Mouse (Mus musculus): ENCODE measurements around the gene Jpt2. TPM values are rescaled to one million over a fixed set of nuclear protein-coding genes. Genes with fewer than 3 reads are reported as not detected.
A peak's percentile ranks its signal among the peaks of the same experiment; 100 is the strongest.

The Jpt2 gene
- polyA plus RNA-seq (2014; fragmentation: Nextera tagmentation; extraction: Ambion mirVana) = 164 and 168 TPM in 2 replicates

GRCm38 (mm10) chr17:24960135-24960851, at the start of gene Jpt2:
Gene Jpt2 (minus strand): TSS chr17:24960689.
- Histone ChIP-seq H3K27me3 (replicated peaks; ENCODE audit: control insufficient read depth, insufficient read depth, low read length) (no peaks in the 10 kb centered on the region), H3K9me3 (ENCODE audit: control insufficient read depth, low read length) (no peaks in the 10 kb centered on the region)

DNA sequence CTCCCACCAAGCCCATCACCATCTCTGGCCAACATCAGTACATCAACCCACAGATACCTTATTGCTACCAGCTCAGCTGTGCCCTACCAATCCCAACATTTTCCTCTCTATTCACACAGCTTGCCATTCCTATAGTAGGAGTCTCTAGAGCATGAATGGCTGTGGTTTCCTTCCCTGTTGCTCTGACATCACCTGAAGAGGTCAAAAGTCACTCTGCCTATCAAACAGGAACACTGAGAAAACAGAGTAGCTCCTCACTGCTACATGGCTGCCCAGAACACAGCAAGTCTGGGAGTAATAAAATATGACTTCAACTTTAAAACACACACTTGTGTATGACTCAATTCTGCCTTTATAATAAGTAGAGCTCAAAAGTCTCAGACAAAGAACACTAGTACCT, 47.0 kb upstream of the Jpt2 start:
- no peak overlapping the region for H3K27ac ChIP-seq (ENCODE audit: low read depth, low read length)
- H3K4me1 ChIP-seq (replicated peaks; ENCODE audit: control insufficient read depth, insufficient read depth, low read length) = no peaks in the 10 kb centered on the region
- H3K27me3 ChIP-seq (replicated peaks; ENCODE audit: control insufficient read depth, insufficient read depth, low read length) = no peaks in the 10 kb centered on the region
- H3K36me3 ChIP-seq (ENCODE audit: control insufficient read depth, insufficient read depth, low read length) = peaks cover 33% of the 10 kb centered on the region; the same call in 1 of the 2 replicates
- H3K9me3 ChIP-seq (ENCODE audit: control insufficient read depth, low read length) = no peaks in the 10 kb centered on the region
- DNase-seq (ENCODE audit: low spot score) (no peak), ATAC-seq (replicated peaks; ENCODE audit: low FRiP score) (no peak)
- no peak overlapping the region for H3K9ac ChIP-seq (ENCODE audit: low read depth, low read length)
- H3K4me2 ChIP-seq = no peak overlapping the region
- no peak overlapping the region for H3K4me3 ChIP-seq (ENCODE audit: low read depth, low read length)

More at GRCm38 (mm10) chr17:24960135-24960851, at the start of gene Jpt2:
- WGBS = under 1% methylated on average over 57 of the region's 59 CpGs
- DNase-seq (ENCODE audit: low spot score) = peak; percentile 98
- Histone ChIP-seq H3K4me3 (ENCODE audit: low read depth, low read length) (peak within 1 kb of the TSS; percentile 94), H3K27ac (ENCODE audit: low read depth, low read length) (peak within 1 kb of the TSS; percentile 82), H3K4me1 (replicated peaks; ENCODE audit: control insufficient read depth, insufficient read depth, low read length) (peaks cover 9% of the 10 kb centered on the region), H3K36me3 (ENCODE audit: control insufficient read depth, insufficient read depth, low read length) (peaks cover 28% of the 10 kb centered on the region), H3K9ac (ENCODE audit: low read depth, low read length) (peak within 1 kb of the TSS; percentile 96), H3K4me2 (peak within 1 kb of the TSS; percentile 90)
- peak; percentile 100 for ATAC-seq (replicated peaks; ENCODE audit: low FRiP score)

GRCm38 (mm10) chr17:25005102-25005501, 44.6 kb upstream of the Jpt2 start:
- ATAC-seq (replicated peaks; ENCODE audit: low FRiP score) = no peak
- Histone ChIP-seq H3K4me3 (ENCODE audit: low read depth, low read length) (no peak overlapping the region), H3K4me2 (no peak overlapping the region), H3K4me1 (replicated peaks; ENCODE audit: control insufficient read depth, insufficient read depth, low read length) (no peaks in the 10 kb centered on the region), H3K27ac (ENCODE audit: low read depth, low read length) (no peak overlapping the region), H3K9me3 (ENCODE audit: control insufficient read depth, low read length) (no peaks in the 10 kb centered on the region), H3K27me3 (replicated peaks; ENCODE audit: control insufficient read depth, insufficient read depth, low read length) (no peaks in the 10 kb centered on the region), H3K36me3 (ENCODE audit: control insufficient read depth, insufficient read depth, low read length) (peaks cover 32% of the 10 kb centered on the region; the same call in 1 of the 2 replicates), H3K9ac (ENCODE audit: low read depth, low read length) (no peak overlapping the region)
- WGBS = 95% methylated on average over 3 of the region's 3 CpGs
- no peak for DNase-seq (ENCODE audit: low spot score)

DNA sequence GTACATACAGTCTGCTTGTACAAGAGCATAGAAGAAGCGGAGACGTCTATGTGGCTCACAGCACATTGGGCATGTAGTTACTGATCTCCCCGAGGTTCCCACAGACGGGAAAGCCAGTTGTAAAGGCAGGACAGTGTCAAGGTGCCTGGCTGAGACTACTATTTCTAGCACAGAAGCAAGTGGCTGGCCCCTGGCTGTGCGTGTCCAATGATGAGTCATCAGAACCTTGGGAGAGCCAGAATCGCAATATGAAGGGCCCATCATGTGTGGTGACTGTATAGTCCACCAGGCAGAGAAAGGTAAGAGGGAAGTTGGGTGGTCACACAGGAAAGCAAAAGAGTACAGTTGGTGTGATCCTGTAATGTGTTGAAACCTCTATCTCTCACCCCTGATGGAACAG, 34.2 kb upstream of the Jpt2 start:
- WGBS = 90% methylated on average over 6 of the region's 6 CpGs
- Histone ChIP-seq H3K27ac (ENCODE audit: low read depth, low read length) (no peak overlapping the region), H3K4me3 (ENCODE audit: low read depth, low read length) (no peak overlapping the region), H3K4me1 (replicated peaks; ENCODE audit: control insufficient read depth, insufficient read depth, low read length) (no peaks in the 10 kb centered on the region), H3K27me3 (replicated peaks; ENCODE audit: control insufficient read depth, insufficient read depth, low read length) (no peaks in the 10 kb centered on the region), H3K9me3 (ENCODE audit: control insufficient read depth, low read length) (no peaks in the 10 kb centered on the region), H3K4me2 (no peak overlapping the region), H3K36me3 (ENCODE audit: control insufficient read depth, insufficient read depth, low read length) (peaks cover 66% of the 10 kb centered on the region), H3K9ac (ENCODE audit: low read depth, low read length) (no peak overlapping the region)
- ATAC-seq (replicated peaks; ENCODE audit: low FRiP score) = no peak
- no peak for DNase-seq (ENCODE audit: low spot score)

DNA sequence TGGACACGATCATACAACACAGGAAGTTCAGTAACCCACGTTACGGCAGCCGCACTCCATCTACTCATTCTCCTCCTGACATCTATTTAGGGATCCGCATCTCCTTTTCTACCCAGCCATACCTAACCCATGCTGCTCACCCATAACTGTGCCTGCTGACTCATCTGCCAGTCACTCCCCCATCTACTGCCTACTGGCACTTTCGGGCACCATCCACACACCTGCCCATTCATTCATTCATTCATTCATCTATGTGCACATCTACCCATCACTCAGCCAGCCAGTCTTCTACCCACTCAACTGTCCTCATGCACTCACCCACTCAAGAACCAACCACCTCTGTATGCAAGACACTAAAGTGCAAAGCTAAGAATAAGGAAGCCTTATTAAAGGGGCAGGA, 26.7 kb upstream of the Jpt2 start:
- Histone ChIP-seq H3K4me3 (ENCODE audit: low read depth, low read length) (no peak overlapping the region), H3K9ac (ENCODE audit: low read depth, low read length) (no peak overlapping the region), H3K4me2 (no peak overlapping the region), H3K9me3 (ENCODE audit: control insufficient read depth, low read length) (no peaks in the 10 kb centered on the region), H3K27ac (ENCODE audit: low read depth, low read length) (no peak overlapping the region), H3K27me3 (replicated peaks; ENCODE audit: control insufficient read depth, insufficient read depth, low read length) (no peaks in the 10 kb centered on the region), H3K36me3 (ENCODE audit: control insufficient read depth, insufficient read depth, low read length) (peaks cover 57% of the 10 kb centered on the region), H3K4me1 (replicated peaks; ENCODE audit: control insufficient read depth, insufficient read depth, low read length) (no peaks in the 10 kb centered on the region)
- ATAC-seq (replicated peaks; ENCODE audit: low FRiP score) (no peak), DNase-seq (ENCODE audit: low spot score) (no peak)
- WGBS = 92% methylated on average over 6 of the region's 6 CpGs

DNA sequence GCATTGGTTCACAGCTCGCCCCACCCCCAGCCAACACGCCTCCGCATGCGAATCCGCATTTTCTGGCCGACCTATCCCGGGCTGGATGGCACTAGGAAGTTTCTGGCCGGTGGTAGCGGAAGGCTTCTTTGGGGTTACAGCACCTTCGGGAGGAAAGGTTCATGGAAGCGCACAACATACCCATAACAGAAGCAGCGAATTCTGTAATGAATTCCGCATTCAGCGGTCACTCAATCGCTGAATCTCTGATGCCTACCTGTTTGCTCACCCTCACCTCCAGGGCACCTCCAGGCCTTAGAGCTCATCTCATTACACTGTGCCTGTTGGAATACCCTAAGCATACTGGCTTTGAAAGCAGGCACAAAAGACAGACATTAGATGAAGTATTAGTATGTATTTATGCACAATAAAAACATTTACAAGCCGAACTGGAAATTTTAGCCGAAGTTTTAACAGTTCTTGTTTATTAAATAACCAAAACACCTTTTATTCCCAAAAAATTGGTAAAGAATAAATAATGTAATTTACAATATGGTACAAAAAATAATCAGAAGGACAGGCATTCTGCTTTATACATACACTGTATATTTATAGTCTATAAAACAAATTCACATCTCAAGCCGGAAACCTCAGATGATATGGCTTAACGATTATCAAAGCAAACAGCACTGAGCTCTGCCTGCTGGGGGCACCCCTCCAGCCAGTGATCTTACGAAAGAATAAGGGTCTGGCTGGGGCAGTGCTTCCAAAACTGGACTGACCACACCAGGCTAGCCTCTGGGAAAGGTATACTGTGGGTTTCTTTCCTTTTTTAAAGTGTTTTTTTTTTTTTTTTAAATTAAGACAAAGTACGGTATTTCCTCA, 595 bp upstream of the Jpt2 start:
- no peaks in the 10 kb centered on the region for H3K27me3 ChIP-seq (replicated peaks; ENCODE audit: control insufficient read depth, insufficient read depth, low read length)
- ATAC-seq (replicated peaks; ENCODE audit: low FRiP score) (peak; percentile 34), DNase-seq (ENCODE audit: low spot score) (no peak)
- peak overlapping the region; percentile 90 for H3K4me2 ChIP-seq
- peaks cover 27% of the 10 kb centered on the region for H3K36me3 ChIP-seq (ENCODE audit: control insufficient read depth, insufficient read depth, low read length)
- H3K9ac ChIP-seq (ENCODE audit: low read depth, low read length) = peak overlapping the region; percentile 50; the same call in 1 of the 2 replicates
- 13% methylated on average over 21 of the region's 21 CpGs for WGBS
- H3K4me1 ChIP-seq (replicated peaks; ENCODE audit: control insufficient read depth, insufficient read depth, low read length) = peaks cover 6% of the 10 kb centered on the region
- no peaks in the 10 kb centered on the region for H3K9me3 ChIP-seq (ENCODE audit: control insufficient read depth, low read length)
- peak overlapping the region; percentile 50; the same call in 1 of the 2 replicates for H3K27ac ChIP-seq (ENCODE audit: low read depth, low read length)
- H3K4me3 ChIP-seq (ENCODE audit: low read depth, low read length) = peak overlapping the region; percentile 94

DNA sequence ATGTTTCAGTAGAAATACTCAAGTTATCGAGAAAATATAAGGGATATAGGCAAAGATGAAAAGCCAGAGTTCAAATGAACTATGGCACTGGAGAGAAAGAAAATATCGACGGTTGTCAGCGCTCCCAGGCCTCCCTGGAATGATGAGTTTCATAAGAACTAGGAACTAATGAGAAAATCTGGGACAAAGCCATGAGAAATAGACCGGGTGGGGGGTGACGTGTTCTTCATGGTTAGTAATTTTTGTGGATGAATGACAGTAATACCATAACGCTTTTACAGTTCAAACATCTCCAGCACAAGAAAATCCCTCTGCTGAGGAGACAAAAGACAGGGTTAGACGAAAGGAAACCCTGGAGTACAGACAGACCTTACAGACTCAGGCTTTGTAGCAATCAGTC, 1.1 kb downstream of the Jpt2 start:
- Histone ChIP-seq H3K36me3 (ENCODE audit: control insufficient read depth, insufficient read depth, low read length) (peaks cover 21% of the 10 kb centered on the region), H3K27ac (ENCODE audit: low read depth, low read length) (peak overlapping the region; percentile 82; the same call in 1 of the 2 replicates)

GRCm38 (mm10) chr17:24953291-24953690, 7.2 kb downstream of the Jpt2 start:
- 86% methylated on average over 2 of the region's 2 CpGs for WGBS
- Histone ChIP-seq H3K4me3 (ENCODE audit: low read depth, low read length) (no peak overlapping the region), H3K4me2 (no peak overlapping the region), H3K9me3 (ENCODE audit: control insufficient read depth, low read length) (no peaks in the 10 kb centered on the region), H3K4me1 (replicated peaks; ENCODE audit: control insufficient read depth, insufficient read depth, low read length) (peaks cover 15% of the 10 kb centered on the region), H3K9ac (ENCODE audit: low read depth, low read length) (no peak overlapping the region), H3K27me3 (replicated peaks; ENCODE audit: control insufficient read depth, insufficient read depth, low read length) (no peaks in the 10 kb centered on the region), H3K36me3 (ENCODE audit: control insufficient read depth, insufficient read depth, low read length) (peaks cover 27% of the 10 kb centered on the region), H3K27ac (ENCODE audit: low read depth, low read length) (no peak overlapping the region)
- no peak for ATAC-seq (replicated peaks; ENCODE audit: low FRiP score)
- no peak for DNase-seq (ENCODE audit: low spot score)

More for the DNA sequence above, 1.1 kb downstream of the Jpt2 start:
- peak overlapping the region; percentile 90 for H3K4me2 ChIP-seq
- no peaks in the 10 kb centered on the region for H3K9me3 ChIP-seq (ENCODE audit: control insufficient read depth, low read length)
- DNase-seq (ENCODE audit: low spot score) = no peak
- peak overlapping the region; percentile 94 for H3K4me3 ChIP-seq (ENCODE audit: low read depth, low read length)
- no peaks in the 10 kb centered on the region for H3K27me3 ChIP-seq (replicated peaks; ENCODE audit: control insufficient read depth, insufficient read depth, low read length)
- no peak for ATAC-seq (replicated peaks; ENCODE audit: low FRiP score)
- H3K4me1 ChIP-seq (replicated peaks; ENCODE audit: control insufficient read depth, insufficient read depth, low read length) = peaks cover 15% of the 10 kb centered on the region
- 61% methylated on average over 8 of the region's 8 CpGs for WGBS
- peak overlapping the region; percentile 96 for H3K9ac ChIP-seq (ENCODE audit: low read depth, low read length)

All from liver, embryonic 11.5 days (tissue).